In genomic region chr1:60979843-60980235, GRCm38 (mm10) we compare ENCODE assay signal across 25 mouse cellular contexts. TPM values are rescaled to one million over a fixed set of nuclear protein-coding genes. Genes with fewer than 3 reads are reported as not detected.
"Had no signal": no experiment of that assay in that cellular context is flagged by ENCODE, and none has a peak within 500 bp of the region (broad histone marks: within the 10 kb centered on the region; RNA-seq: fewer than 3 reads in every experiment).

No protein-coding gene starts in this region.

- H3K27ac ChIP-seq: heart, embryonic 10.5 days; heart, embryonic 13.5 days; heart, embryonic 15.5 days; hindbrain, embryonic 10.5 days; hindbrain, embryonic 12.5 days; hindbrain, embryonic 13.5 days; hindbrain, embryonic 14.5 days; hindbrain, embryonic 15.5 days; hindbrain, postnatal 0 days; intestine, embryonic 15.5 days; kidney, postnatal 0 days; layer of hippocampus, adult 2 months had no signal

- H3K27me3 ChIP-seq: heart, embryonic 12.5 days; heart, embryonic 13.5 days; heart, embryonic 15.5 days; hindbrain, embryonic 12.5 days; hindbrain, embryonic 13.5 days; hindbrain, embryonic 15.5 days; intestine, embryonic 15.5 days; kidney, embryonic 15.5 days had no signal

- H3K4me3 ChIP-seq: heart, embryonic 10.5 days; heart, embryonic 12.5 days; heart, embryonic 13.5 days; heart, embryonic 15.5 days; hindbrain, embryonic 10.5 days; hindbrain, embryonic 12.5 days; hindbrain, embryonic 13.5 days; hindbrain, embryonic 15.5 days; intestine, embryonic 15.5 days; kidney, embryonic 15.5 days; layer of hippocampus, adult 2 months had no signal

- H3K4me1 ChIP-seq: heart, embryonic 10.5 days; heart, embryonic 12.5 days; heart, embryonic 13.5 days; heart, embryonic 15.5 days; hindbrain, embryonic 15.5 days; intestine, embryonic 15.5 days had no signal

- H3K9ac ChIP-seq: heart, embryonic 12.5 days; heart, embryonic 13.5 days; heart, embryonic 15.5 days; hindbrain, embryonic 12.5 days; hindbrain, embryonic 13.5 days; hindbrain, embryonic 14.5 days; hindbrain, embryonic 15.5 days; intestine, embryonic 15.5 days; kidney, embryonic 15.5 days had no signal

- DNase-seq: heart, postnatal 10 days; heart, postnatal 14 days; heart, postnatal 36 days; kidney, adult 11 months; kidney, adult 18-20 months; layer of hippocampus, adult 9-11 months; layer of hippocampus, postnatal 36 days had no signal

- H3K9me3 ChIP-seq: heart, embryonic 10.5 days; heart, embryonic 12.5 days; heart, embryonic 13.5 days; heart, embryonic 15.5 days; hindbrain, embryonic 10.5 days; hindbrain, embryonic 12.5 days; hindbrain, embryonic 13.5 days; hindbrain, embryonic 15.5 days; intestine, embryonic 15.5 days; kidney, embryonic 15.5 days had no signal

- ATAC-seq: inflammation-experienced regulatory T-cells, adult 6 months; intestine, embryonic 15.5 days; intestine, embryonic 16.5 days; intestine, postnatal 0 days had no signal

- H3K4me2 ChIP-seq: heart, embryonic 11.5 days; heart, embryonic 12.5 days; heart, embryonic 13.5 days; heart, embryonic 15.5 days; hindbrain, embryonic 12.5 days; hindbrain, embryonic 13.5 days; hindbrain, embryonic 14.5 days; hindbrain, embryonic 15.5 days; intestine, embryonic 15.5 days; kidney, embryonic 15.5 days had no signal

- H3K36me3 ChIP-seq: heart, embryonic 10.5 days; heart, embryonic 12.5 days; heart, embryonic 13.5 days; heart, embryonic 15.5 days; hindbrain, embryonic 10.5 days; hindbrain, embryonic 12.5 days; hindbrain, embryonic 13.5 days; hindbrain, embryonic 15.5 days; intestine, embryonic 15.5 days; kidney, embryonic 15.5 days had no signal

RNA-seq across cellular contexts. Expression of gene Icos, which starts 2.1 kb away (rescaled TPM):
- polyA plus RNA-seq: hindbrain, embryonic 15.5 days had no signal
